Mouse (Mus musculus) limb, embryonic 12.5 days (tissue): ENCODE data around the gene Cntn6. TPM values are rescaled to one million over a fixed set of nuclear protein-coding genes. Genes with fewer than 3 reads are reported as not detected.

ENCODE experiments used
- ATAC-seq: fragments of 200-750 bp; cut with Nextera tagmentation; 2 replicates; pipeline ENCODE4 v1.8.0; 2017; ENCODE audit warnings: low read depth, moderate TSS enrichment; ENCODE audit not compliant: insufficient number of reproducible peaks, insufficient read depth, low FRiP score, low TSS enrichment
- H3K27ac ChIP-seq: fragments of 300-500 bp; sonication (generic); 2 replicates; pipeline ENCODE4 v1.5.1; 2016; ENCODE audit warnings: mild to moderate bottlenecking, moderate library complexity
- H3K27me3 ChIP-seq: fragments of 300-500 bp; sonication (generic); 2 replicates; pipeline ENCODE4 v1.6.1; 2016; ENCODE audit warnings: mild to moderate bottlenecking, moderate library complexity
- H3K36me3 ChIP-seq: fragments of 300-500 bp; sonication (generic); 2 replicates; pipeline ENCODE4 v1.6.1; 2016; ENCODE audit warnings: mild to moderate bottlenecking, moderate library complexity
- H3K4me1 ChIP-seq: fragments of 300-500 bp; sonication (generic); replicated peaks from 2 replicates; pipeline ENCODE4 v1.6.1; 2016
- H3K4me2 ChIP-seq: fragments of 300-500 bp; sonication (generic); 2 replicates; pipeline ENCODE4 v1.6.1; 2016; ENCODE audit warnings: mild to moderate bottlenecking, moderate library complexity
- H3K4me3 ChIP-seq: fragments of 300-500 bp; sonication (generic); replicated peaks from 2 replicates; pipeline ENCODE4 v1.5.1; 2016; ENCODE audit warnings: mild to moderate bottlenecking
- H3K9ac ChIP-seq: fragments of 300-500 bp; sonication (generic); replicated peaks from 2 replicates; pipeline ENCODE4 v1.6.1; 2016; ENCODE audit warnings: mild to moderate bottlenecking, moderate library complexity
- H3K9me3 ChIP-seq: fragments of 300-500 bp; sonication (generic); 2 replicates; pipeline ENCODE4 v1.6.1; 2016; ENCODE audit warnings: mild to moderate bottlenecking, moderate library complexity
- WGBS: fragments of 180-500 bp; shearing (Covaris S2); methylation state at CpG from one replicate; pipeline ENCODE4 v1.1.7; 2016; 5-methylcytosine and 5-hydroxymethylcytosine counted together
- polyA plus RNA-seq: library from polyadenylated mRNA; unstranded; fragments of >200 nt; fragmentation: Nextera tagmentation; extraction: Ambion mirVana; gene quantifications from 2 replicates; pipeline ENCODE4 v1.2.1, GENCODE M21; 2016

The Cntn6 gene
- polyA plus RNA-seq, 1 experiment from 2014 or later: not detected

- 66% methylated on average over 4 of the region's 4 CpGs for WGBS
- no peak for ATAC-seq
- no peaks in the 10 kb centered on the region for H3K36me3 ChIP-seq
- no peaks in the 10 kb centered on the region for H3K9me3 ChIP-seq
- H3K27ac ChIP-seq: no peak overlapping the region
- H3K4me3 ChIP-seq: no peak overlapping the region
- no peaks in the 10 kb centered on the region for H3K4me1 ChIP-seq
- H3K4me2 ChIP-seq: no peak overlapping the region
- no peak overlapping the region for H3K9ac ChIP-seq
- H3K27me3 ChIP-seq: no peaks in the 10 kb centered on the region
Measured at GRCm38 (mm10) chr6:104603371-104603770, 110.8 kb downstream of the Cntn6 start.

- Histone ChIP-seq H3K4me3 (no peak overlapping the region), H3K27me3 (no peaks in the 10 kb centered on the region), H3K4me1 (no peaks in the 10 kb centered on the region), H3K9me3 (no peaks in the 10 kb centered on the region), H3K9ac (no peak overlapping the region), H3K36me3 (no peaks in the 10 kb centered on the region), H3K4me2 (no peak overlapping the region), H3K27ac (no peak overlapping the region)
- WGBS: 56% methylated on average over 3 of the region's 3 CpGs
- ATAC-seq: no peak
Measured at GRCm38 (mm10) chr6:104605214-104605613, 112.6 kb downstream of the Cntn6 start.

- Histone ChIP-seq H3K4me3 (no peak overlapping the region), H3K9ac (no peak overlapping the region), H3K36me3 (no peaks in the 10 kb centered on the region), H3K4me2 (no peak overlapping the region), H3K27me3 (no peaks in the 10 kb centered on the region), H3K27ac (no peak overlapping the region), H3K4me1 (no peaks in the 10 kb centered on the region), H3K9me3 (no peaks in the 10 kb centered on the region)
- WGBS: 69% methylated on average over 3 of the region's 3 CpGs
- no peak for ATAC-seq
Measured at GRCm38 (mm10) chr6:104653518-104653917, 160.9 kb downstream of the Cntn6 start.

- Histone ChIP-seq H3K27me3 (no peaks in the 10 kb centered on the region), H3K9me3 (no peaks in the 10 kb centered on the region), H3K27ac (no peak overlapping the region), H3K4me2 (no peak overlapping the region), H3K4me1 (no peaks in the 10 kb centered on the region; the same call in 1 of the 2 replicates), H3K9ac (no peak overlapping the region), H3K4me3 (no peak overlapping the region), H3K36me3 (no peaks in the 10 kb centered on the region)
- ATAC-seq: no peak
- 64% methylated on average over 2 of the region's 2 CpGs for WGBS
Measured at GRCm38 (mm10) chr6:104668701-104669100, 176.1 kb downstream of the Cntn6 start.

GRCm38 (mm10) chr6:104674249-104674648 is 181.7 kb downstream of the Cntn6 start:
- Histone ChIP-seq H3K9me3 (no peaks in the 10 kb centered on the region), H3K9ac (no peak overlapping the region), H3K27ac (no peak overlapping the region), H3K36me3 (no peaks in the 10 kb centered on the region), H3K4me1 (no peaks in the 10 kb centered on the region), H3K4me3 (no peak overlapping the region), H3K4me2 (no peak overlapping the region), H3K27me3 (no peaks in the 10 kb centered on the region)
- ATAC-seq: no peak

- H3K9ac ChIP-seq: no peak overlapping the region
- no peak for ATAC-seq
Measured at GRCm38 (mm10) chr6:104679809-104680495, 187.4 kb downstream of the Cntn6 start.

GRCm38 (mm10) chr6:104687980-104688379 is 195.4 kb downstream of the Cntn6 start:
- Histone ChIP-seq H3K4me1 (no peaks in the 10 kb centered on the region), H3K4me3 (no peak overlapping the region), H3K36me3 (no peaks in the 10 kb centered on the region), H3K27me3 (no peaks in the 10 kb centered on the region), H3K4me2 (no peak overlapping the region), H3K9ac (no peak overlapping the region), H3K27ac (no peak overlapping the region), H3K9me3 (no peaks in the 10 kb centered on the region)
- 76% methylated on average over 3 of the region's 3 CpGs for WGBS
- ATAC-seq: no peak

More at GRCm38 (mm10) chr6:104679809-104680495, 187.4 kb downstream of the Cntn6 start:
- no peak overlapping the region for H3K4me2 ChIP-seq
- H3K9me3 ChIP-seq: no peaks in the 10 kb centered on the region
- H3K36me3 ChIP-seq: no peaks in the 10 kb centered on the region
- H3K27me3 ChIP-seq: no peaks in the 10 kb centered on the region
- H3K4me3 ChIP-seq: no peak overlapping the region
- H3K27ac ChIP-seq: no peak overlapping the region
- no peaks in the 10 kb centered on the region for H3K4me1 ChIP-seq
- WGBS: 88% methylated on average over 1 of the region's 1 CpGs

- Histone ChIP-seq H3K27ac (no peak overlapping the region), H3K9me3 (no peaks in the 10 kb centered on the region), H3K27me3 (no peaks in the 10 kb centered on the region), H3K4me1 (no peaks in the 10 kb centered on the region), H3K4me2 (no peak overlapping the region), H3K9ac (no peak overlapping the region), H3K36me3 (no peaks in the 10 kb centered on the region), H3K4me3 (no peak overlapping the region)
- peak; percentile 93 for ATAC-seq
- WGBS: 44% methylated on average over 6 of the region's 6 CpGs
Measured at GRCm38 (mm10) chr6:104688439-104689125, 196.0 kb downstream of the Cntn6 start.

- H3K4me1 ChIP-seq: no peaks in the 10 kb centered on the region
- no peak overlapping the region for H3K4me2 ChIP-seq
- WGBS: 63% methylated on average over 1 of the region's 1 CpGs
- H3K27ac ChIP-seq: no peak overlapping the region
- H3K9me3 ChIP-seq: no peaks in the 10 kb centered on the region
- no peak for ATAC-seq
- H3K27me3 ChIP-seq: no peaks in the 10 kb centered on the region
- no peak overlapping the region for H3K9ac ChIP-seq
- no peaks in the 10 kb centered on the region for H3K36me3 ChIP-seq
- H3K4me3 ChIP-seq: no peak overlapping the region
Measured at GRCm38 (mm10) chr6:104728571-104728970, 236.0 kb downstream of the Cntn6 start.

GRCm38 (mm10) chr6:104734256-104734655 is 241.7 kb downstream of the Cntn6 start:
- Histone ChIP-seq H3K9me3 (no peaks in the 10 kb centered on the region), H3K27me3 (no peaks in the 10 kb centered on the region), H3K4me3 (no peak overlapping the region), H3K36me3 (no peaks in the 10 kb centered on the region), H3K9ac (no peak overlapping the region), H3K4me1 (no peaks in the 10 kb centered on the region), H3K4me2 (no peak overlapping the region), H3K27ac (no peak overlapping the region)
- no peak for ATAC-seq
- 100% methylated on average over 1 of the region's 1 CpGs for WGBS

GRCm38 (mm10) chr6:104738999-104739398 is 246.4 kb downstream of the Cntn6 start:
- ATAC-seq: no peak
- H3K4me1 ChIP-seq: no peaks in the 10 kb centered on the region
- no peak overlapping the region for H3K4me2 ChIP-seq
- no peaks in the 10 kb centered on the region for H3K9me3 ChIP-seq
- H3K36me3 ChIP-seq: no peaks in the 10 kb centered on the region
- H3K4me3 ChIP-seq: no peak overlapping the region
- no peaks in the 10 kb centered on the region for H3K27me3 ChIP-seq
- 93% methylated on average over 4 of the region's 4 CpGs for WGBS
- no peak overlapping the region for H3K27ac ChIP-seq
- no peak overlapping the region for H3K9ac ChIP-seq

- H3K4me1 ChIP-seq: no peaks in the 10 kb centered on the region
- ATAC-seq: no peak
Measured at GRCm38 (mm10) chr6:104758125-104758524, 265.5 kb downstream of the Cntn6 start.

More at GRCm38 (mm10) chr6:104758125-104758524, 265.5 kb downstream of the Cntn6 start:
- no peak overlapping the region for H3K4me2 ChIP-seq
- no peak overlapping the region for H3K27ac ChIP-seq
- no peaks in the 10 kb centered on the region for H3K36me3 ChIP-seq
- no peak overlapping the region for H3K9ac ChIP-seq
- H3K4me3 ChIP-seq: no peak overlapping the region
- H3K27me3 ChIP-seq: no peaks in the 10 kb centered on the region
- H3K9me3 ChIP-seq: no peaks in the 10 kb centered on the region
